Mouse (Mus musculus) ES-Bruce4 (cell line): ENCODE data around the gene Arhgap9. TPM values are rescaled to one million over a fixed set of nuclear protein-coding genes. Genes with fewer than 3 reads are reported as not detected.

Experiments
- H3K27ac ChIP-seq: 2 replicates; pipeline ENCODE4 v1.5.1; 2012; ENCODE audit warnings: low read length, inconsistent platforms; ENCODE audit not compliant: insufficient read depth
- H3K27me3 ChIP-seq: 2 replicates; pipeline ENCODE4 v1.6.1; 2012; ENCODE audit warnings: mild to moderate bottlenecking, low read length, inconsistent platforms; ENCODE audit not compliant: control insufficient read depth, poor library complexity, insufficient read depth, severe bottlenecking
- H3K36me3 ChIP-seq: 2 replicates; pipeline ENCODE4 v1.6.1; 2012; ENCODE audit warnings: inconsistent platforms, mild to moderate bottlenecking, low read length, moderate library complexity; ENCODE audit not compliant: control insufficient read depth, poor library complexity, insufficient read depth, severe bottlenecking
- H3K4me1 ChIP-seq: one replicate; pipeline ENCODE4 v1.8.1; 2011; ENCODE audit warnings: low read length; ENCODE audit not compliant: control insufficient read depth, insufficient read depth
- H3K4me3 ChIP-seq: 2 replicates; pipeline ENCODE4 v1.5.1; 2011; ENCODE audit warnings: low read depth, mild to moderate bottlenecking, low read length
- H3K9ac ChIP-seq: 2 replicates; pipeline ENCODE4 v1.6.1; 2012; ENCODE audit warnings: low read depth, mild to moderate bottlenecking, inconsistent platforms; ENCODE audit not compliant: poor library complexity, severe bottlenecking
- H3K9me3 ChIP-seq: replicated peaks from 2 replicates; pipeline ENCODE4 v1.6.1; 2012; ENCODE audit warnings: mild to moderate bottlenecking, low read length, inconsistent platforms; ENCODE audit not compliant: control insufficient read depth, poor library complexity, insufficient read depth, severe bottlenecking
- CTCF ChIP-seq: IDR thresholded peaks from one replicate; pipeline ENCODE4 v1.8.1; 2011; ENCODE audit warnings: low read depth, low read length
- EP300 ChIP-seq: IDR thresholded peaks from 2 replicates; pipeline ENCODE4 v1.6.1; 2011; ENCODE audit warnings: low read depth, low read length; ENCODE audit not compliant: insufficient read depth
- POLR2A ChIP-seq: IDR thresholded peaks from one replicate; pipeline ENCODE4 v1.8.1; 2011; ENCODE audit warnings: low read length; ENCODE audit not compliant: insufficient read depth
- polyA plus RNA-seq: library from polyadenylated mRNA; stranded (reverse); fragments of >200 nt; gene quantifications from 2 replicates; pipeline ENCODE4 v1.2.4, GENCODE M21; 2011; ENCODE audit warnings: low read depth; ENCODE audit not compliant: missing spikeins, insufficient read depth, insufficient read length

Arhgap9 gene
- polyA plus RNA-seq, 1 experiment: 8.5 TPM

DNA sequence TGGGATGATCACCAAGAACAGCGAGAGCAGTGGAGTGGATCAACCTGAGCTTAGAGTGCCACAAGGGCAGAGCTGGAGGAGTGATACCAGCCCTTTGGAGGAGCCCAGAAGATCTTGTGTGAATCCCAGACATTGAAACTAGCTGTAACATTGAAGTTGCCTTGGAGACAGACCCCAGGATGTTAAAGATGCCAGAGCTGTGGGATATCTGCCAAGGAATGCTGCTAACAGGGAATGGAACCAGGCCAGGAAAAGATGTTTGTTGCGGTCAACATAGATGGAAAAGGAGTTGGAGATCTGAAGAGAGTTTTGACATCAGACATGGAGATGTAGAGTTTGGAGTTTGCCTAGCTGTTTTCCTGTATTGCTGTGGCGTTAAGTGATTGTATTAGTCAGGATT lies 24.4 kb downstream of the Arhgap9 start:
- Histone ChIP-seq H3K36me3 (no peaks in the 10 kb centered on the region), H3K4me3 (no peak overlapping the region), H3K27me3 (no peaks in the 10 kb centered on the region), H3K27ac (no peak overlapping the region), H3K9me3 (no peaks in the 10 kb centered on the region), H3K4me1 (no peaks in the 10 kb centered on the region), H3K9ac (no peak overlapping the region)
- no peak for TF ChIP-seq EP300
- TF ChIP-seq CTCF: no peak

DNA sequence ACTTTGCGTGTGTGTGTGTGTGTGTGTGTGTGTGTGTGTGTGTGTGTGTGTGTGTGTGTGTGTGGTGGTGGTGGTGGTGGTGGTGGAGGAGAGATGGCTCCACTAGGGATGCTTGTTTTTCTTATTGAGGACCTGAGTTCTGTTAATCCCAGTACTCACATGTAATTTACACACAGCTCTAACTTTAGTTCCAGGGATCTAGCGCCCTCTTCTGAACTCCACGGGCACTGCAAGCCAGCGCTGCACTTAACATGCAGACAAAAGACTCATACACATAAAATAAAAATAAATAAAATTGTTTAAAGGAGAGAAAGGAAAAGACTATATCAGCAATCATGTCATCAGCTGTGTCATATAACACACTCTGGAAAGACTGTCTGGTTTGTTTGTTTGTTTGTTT lies 27.2 kb downstream of the Arhgap9 start:
- TF ChIP-seq EP300 (no peak), CTCF (peak; percentile 71), POLR2A (no peak)
- no peak overlapping the region for H3K4me3 ChIP-seq
- no peaks in the 10 kb centered on the region for H3K4me1 ChIP-seq
- no peak overlapping the region for H3K9ac ChIP-seq
- no peaks in the 10 kb centered on the region for H3K27me3 ChIP-seq
- H3K27ac ChIP-seq: no peak overlapping the region
- no peaks in the 10 kb centered on the region for H3K9me3 ChIP-seq
- H3K36me3 ChIP-seq: no peaks in the 10 kb centered on the region

DNA sequence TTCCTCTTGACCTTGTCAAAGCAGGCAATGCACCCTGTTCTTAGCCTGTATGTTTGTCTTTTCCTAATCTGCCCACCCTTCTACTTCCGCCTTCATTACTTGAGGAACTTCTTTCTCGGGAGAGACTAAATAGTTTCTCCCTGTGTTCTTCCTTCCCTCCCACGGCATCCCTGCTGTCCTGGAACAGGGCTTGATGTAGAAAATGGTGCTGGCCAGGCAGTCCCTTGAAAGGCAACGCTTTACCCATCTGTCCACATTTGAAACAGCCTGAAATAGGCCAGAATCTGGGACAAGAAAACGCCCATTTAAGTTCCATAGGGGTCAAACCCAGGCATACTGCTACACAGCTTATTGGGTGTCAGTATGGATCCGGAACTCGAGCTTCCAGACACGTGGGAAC lies 28.0 kb downstream of the Arhgap9 start:
- TF ChIP-seq EP300 (no peak), CTCF (no peak), POLR2A (no peak)
- Histone ChIP-seq H3K36me3 (no peaks in the 10 kb centered on the region), H3K27ac (no peak overlapping the region), H3K9me3 (no peaks in the 10 kb centered on the region), H3K4me1 (no peaks in the 10 kb centered on the region), H3K9ac (no peak overlapping the region), H3K27me3 (no peaks in the 10 kb centered on the region), H3K4me3 (no peak overlapping the region)

DNA sequence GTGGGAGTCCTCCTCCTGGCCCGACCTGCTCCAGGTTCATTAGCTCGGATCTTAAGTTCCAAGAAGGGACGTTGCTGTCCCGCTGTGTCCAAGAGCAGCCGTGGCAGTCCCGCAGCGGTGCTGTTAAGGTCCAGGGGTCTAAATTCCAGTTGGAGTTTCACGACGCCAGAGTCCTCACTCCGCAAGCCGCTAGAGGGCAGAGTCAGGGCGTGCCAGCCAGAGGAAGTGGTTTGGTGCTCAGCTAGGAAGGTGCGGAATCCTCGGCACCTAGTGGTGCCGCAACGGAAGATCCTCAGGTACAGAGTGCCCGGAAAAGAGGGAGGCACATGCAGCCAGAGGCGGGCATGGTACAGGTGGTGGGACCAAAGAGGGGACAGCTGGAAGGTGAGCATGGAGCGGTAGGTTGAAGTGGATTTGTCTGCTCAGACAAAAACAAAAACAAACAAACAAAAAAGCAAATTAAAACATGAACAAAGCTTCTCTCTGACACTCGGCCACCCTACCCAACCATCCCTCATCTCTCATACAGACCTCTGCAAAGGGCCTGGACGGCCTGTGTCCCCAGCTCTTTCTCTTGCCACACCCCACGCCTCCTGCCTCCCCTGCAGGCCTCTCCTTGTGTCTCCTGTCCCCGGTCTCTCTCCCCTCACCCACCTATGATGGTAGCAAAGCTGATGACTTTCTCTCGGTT lies 29.0 kb downstream of the Arhgap9 start:
- H3K4me3 ChIP-seq: peak overlapping the region; percentile 58
- TF ChIP-seq EP300 (no peak), CTCF (peak; percentile 98)
- peak overlapping the region; percentile 6; the same call in 1 of the 2 replicates for H3K9ac ChIP-seq
- no peaks in the 10 kb centered on the region for H3K36me3 ChIP-seq
- no peaks in the 10 kb centered on the region for H3K27me3 ChIP-seq
- no peaks in the 10 kb centered on the region for H3K4me1 ChIP-seq
- no peak overlapping the region for H3K27ac ChIP-seq
- H3K9me3 ChIP-seq: no peaks in the 10 kb centered on the region

DNA sequence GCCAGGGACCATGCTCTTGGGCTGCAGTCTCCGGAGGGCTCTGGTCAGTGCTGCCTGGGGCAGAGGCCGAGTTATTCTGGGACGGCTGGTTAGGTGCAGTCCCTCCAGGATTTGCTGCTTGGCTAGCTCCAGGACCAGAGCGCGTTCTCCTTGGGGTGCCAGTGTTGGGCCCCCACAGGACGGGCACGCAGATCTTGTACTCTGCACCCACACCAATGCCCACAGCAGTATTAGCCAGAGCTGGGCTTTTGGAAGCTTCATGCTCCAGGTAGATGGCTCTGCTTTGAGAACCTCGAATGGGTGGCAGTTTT lies 29.5 kb downstream of the Arhgap9 start:
- Histone ChIP-seq H3K36me3 (no peaks in the 10 kb centered on the region), H3K27ac (no peak overlapping the region), H3K4me3 (peak overlapping the region; percentile 58), H3K27me3 (no peaks in the 10 kb centered on the region), H3K4me1 (no peaks in the 10 kb centered on the region), H3K9me3 (no peaks in the 10 kb centered on the region), H3K9ac (peak overlapping the region; percentile 6; the same call in 1 of the 2 replicates)
- TF ChIP-seq EP300 (no peak), CTCF (no peak), POLR2A (no peak)

DNA sequence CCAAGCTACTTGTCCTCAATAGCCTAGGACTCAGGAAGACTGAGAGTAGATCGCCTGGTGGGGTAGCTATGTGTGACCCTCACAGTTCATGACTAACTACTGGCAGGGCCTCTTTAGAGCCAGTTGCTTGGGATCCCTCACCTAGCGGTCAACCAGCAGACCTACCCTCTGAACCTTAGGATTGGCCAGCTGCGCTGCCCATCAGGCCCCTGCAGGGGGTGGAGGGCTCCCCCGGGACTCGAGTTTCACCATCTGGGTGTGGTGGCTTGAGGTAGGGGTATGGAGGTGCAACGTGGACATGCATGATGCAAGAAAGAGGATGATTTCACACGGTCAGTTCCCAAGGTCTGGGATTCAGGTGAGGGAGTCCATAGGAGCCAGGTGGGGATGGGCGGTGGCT lies 30.0 kb downstream of the Arhgap9 start:
- no peaks in the 10 kb centered on the region for H3K4me1 ChIP-seq
- H3K4me3 ChIP-seq: peak overlapping the region; percentile 20; the same call in 1 of the 2 replicates
- no peaks in the 10 kb centered on the region for H3K9me3 ChIP-seq
- peak overlapping the region; percentile 16; the same call in 1 of the 2 replicates for H3K9ac ChIP-seq
- no peaks in the 10 kb centered on the region for H3K27me3 ChIP-seq
- TF ChIP-seq CTCF: no peak
- no peak for TF ChIP-seq EP300
- no peak for TF ChIP-seq POLR2A
- no peaks in the 10 kb centered on the region for H3K36me3 ChIP-seq
- H3K27ac ChIP-seq: no peak overlapping the region
